Mouse (Mus musculus) lung, embryonic 16.5 days (tissue): ENCODE results near the gene Olfr703. TPM values are rescaled to one million over a fixed set of nuclear protein-coding genes. Genes with fewer than 3 reads are reported as not detected.

Source experiments
- polyA plus RNA-seq: library from polyadenylated mRNA; unstranded; fragments of >200 nt; fragmentation: Nextera tagmentation; extraction: Ambion mirVana; gene quantifications from 2 replicates; pipeline ENCODE4 v1.2.1, GENCODE M21; 2015

Gene Olfr703
- polyA plus RNA-seq, 1 experiment from 2014 or later = not detected

Other genes with a start within 250 kb of the Olfr703 start
- not detected in 2 replicates for gene Olfr693, start 162.8 kb upstream of the Olfr703 start, polyA plus RNA-seq
- not detected in 2 replicates for gene Olfr694, start 151.5 kb upstream of the Olfr703 start, polyA plus RNA-seq
- not detected in 2 replicates for gene Olfr695, start 127.0 kb upstream of the Olfr703 start, polyA plus RNA-seq
- not detected in 2 replicates for gene Olfr697, start 100.9 kb upstream of the Olfr703 start, polyA plus RNA-seq
- gene Olfr698, start 88.0 kb upstream of the Olfr703 start, polyA plus RNA-seq = not detected in 2 replicates
- gene Olfr699, start 50.2 kb upstream of the Olfr703 start, polyA plus RNA-seq = not detected in 2 replicates
- gene Olfr700, start 34.5 kb upstream of the Olfr703 start, polyA plus RNA-seq = not detected in 2 replicates
- not detected in 2 replicates for gene Olfr701, start 29.2 kb upstream of the Olfr703 start, polyA plus RNA-seq
- gene Olfr702, start 9.5 kb upstream of the Olfr703 start, polyA plus RNA-seq = not detected in 2 replicates
- gene Olfr704, start 19.8 kb downstream of the Olfr703 start, polyA plus RNA-seq = not detected in 2 replicates
- not detected in 2 replicates for gene Olfr705, start 33.5 kb downstream of the Olfr703 start, polyA plus RNA-seq
- not detected in 2 replicates for gene Olfr706, start 44.8 kb downstream of the Olfr703 start, polyA plus RNA-seq
- gene Olfr707, start 57.9 kb downstream of the Olfr703 start, polyA plus RNA-seq = not detected in 2 replicates
- not detected in 2 replicates for gene Olfr1532-ps1, start 64.6 kb downstream of the Olfr703 start, polyA plus RNA-seq
- not detected in 2 replicates for gene Olfr709-ps1, start 88.9 kb downstream of the Olfr703 start, polyA plus RNA-seq
- gene Olfr710, start 105.0 kb downstream of the Olfr703 start, polyA plus RNA-seq = not detected in 2 replicates
- not detected in 2 replicates for gene Olfr6, start 120.6 kb downstream of the Olfr703 start, polyA plus RNA-seq
- gene Olfr711, start 132.1 kb downstream of the Olfr703 start, polyA plus RNA-seq = not detected in 2 replicates
- gene Olfr2, start 162.7 kb downstream of the Olfr703 start, polyA plus RNA-seq = not detected in 2 replicates
- not detected in 2 replicates for gene Olfr713, start 187.8 kb downstream of the Olfr703 start, polyA plus RNA-seq
- gene Olfr714, start 227.6 kb downstream of the Olfr703 start, polyA plus RNA-seq = not detected in 2 replicates
- not detected in 2 replicates for gene Olfr17, start 249.9 kb downstream of the Olfr703 start, polyA plus RNA-seq